Mouse (Mus musculus) liver, postnatal 0 days (tissue): ENCODE data around the gene Adap1.

Experiments used
- CTCF ChIP-seq: sonication (generic); IDR thresholded peaks from 2 replicates; pipeline ENCODE4 v1.5.1; 2016; ENCODE audit warnings: antibody characterized with exemption, low read depth
- EP300 ChIP-seq: IDR thresholded peaks from 2 replicates; pipeline ENCODE4 v1.6.1; 2016; ENCODE audit warnings: antibody characterized with exemption, low read depth, mild to moderate bottlenecking

DNA sequence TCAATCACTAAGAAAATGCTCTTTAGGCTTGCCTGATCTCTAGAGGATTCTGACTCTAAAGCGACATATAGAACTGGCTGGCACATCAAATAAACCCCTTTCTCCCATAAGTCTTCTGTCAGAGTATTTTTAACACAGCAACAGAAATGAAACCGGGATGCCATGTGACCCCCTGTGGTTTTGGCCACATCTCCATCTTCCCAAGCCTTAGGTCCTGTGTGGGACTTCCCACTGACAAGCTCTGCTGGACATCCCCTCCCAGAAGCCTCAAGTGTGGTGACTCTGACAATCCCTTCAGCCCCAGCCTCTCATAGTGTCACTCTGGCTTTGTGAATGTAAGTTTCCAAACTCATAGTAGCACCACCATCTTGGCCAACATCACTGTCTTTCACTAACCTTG, 31.3 kb downstream of the Adap1 start:
- no peak for TF ChIP-seq CTCF
- TF ChIP-seq EP300 = no peak
